Mouse (Mus musculus) heart, postnatal 4 days (tissue): ENCODE data around the gene Nrl. TPM values are rescaled to one million over a fixed set of nuclear protein-coding genes. Genes with fewer than 3 reads are reported as not detected.

Experiments used
- DNase-seq: peaks from one replicate; pipeline ENCODE4 v3.0.0; 2021
- total RNA-seq, 2 experiments: library from RNA; stranded (reverse); gene quantifications; 2 replicates each; pipeline ENCODE4 v1.2.3; 2021

The Nrl gene
- total RNA-seq, 2 experiments from 2014 or later = not detected

GRCm38 (mm10) chr14:55479629-55480028 is 45.2 kb downstream of the Nrl start:
- no peak for DNase-seq

GRCm38 (mm10) chr14:55478651-55479599 is 45.9 kb downstream of the Nrl start, which contains the start of gene Dhrs4:
Gene Dhrs4 (plus strand): TSS chr14:55478758.
- DNase-seq = peak; percentile 83

GRCm38 (mm10) chr14:55477829-55478228 is 47.0 kb downstream of the Nrl start:
- no peak for DNase-seq

GRCm38 (mm10) chr14:55477421-55477820 is 47.4 kb downstream of the Nrl start:
- no peak for DNase-seq

- DNase-seq = no peak
Observed at GRCm38 (mm10) chr14:55475654-55476053, 49.1 kb downstream of the Nrl start.

- no peak for DNase-seq
Observed at GRCm38 (mm10) chr14:55470806-55471205, 54.0 kb downstream of the Nrl start.

- no peak for DNase-seq
Observed at GRCm38 (mm10) chr14:55469821-55470220, 55.0 kb downstream of the Nrl start.

- DNase-seq = no peak
Observed at GRCm38 (mm10) chr14:55469041-55469440, 55.7 kb downstream of the Nrl start.

Other genes starting within 250 kb of the Nrl start
- gene Dhrs4, start 46.2 kb downstream of the Nrl start, total RNA-seq = 100 to 1,000 TPM; 102 to 115 TPM
- gene Carmil3, start 34.3 kb downstream of the Nrl start, total RNA-seq = 1 to 10 TPM; 2.9 to 5.9 TPM
- gene Cpne6, start 14.5 kb downstream of the Nrl start, total RNA-seq = under 1 TPM in 1 of 2 experiments, not detected in 1; 0.12 TPM
- 10 to 100 TPM; 19.7 to 21.5 TPM for gene Pck2, start 15.3 kb upstream of the Nrl start, total RNA-seq
- gene Dcaf11, start 35.0 kb upstream of the Nrl start, total RNA-seq = 10 to 100 TPM; 60.8 to 63.0 TPM
- gene A730061H03Rik, start 35.4 kb upstream of the Nrl start, total RNA-seq = not detected
- 100 to 1,000 TPM; 122 to 152 TPM for gene Fitm1, start 50.6 kb upstream of the Nrl start, total RNA-seq
- 100 to 1,000 TPM; 232 to 244 TPM for gene Psme1, start 53.1 kb upstream of the Nrl start, total RNA-seq
- 10 to 100 TPM; 37.3 to 40.1 TPM for gene Emc9, start 60.3 kb upstream of the Nrl start, total RNA-seq
- gene Psme2, start 66.1 kb upstream of the Nrl start, total RNA-seq = 100 to 1,000 TPM; 127 to 153 TPM
- gene Rnf31, start 66.7 kb upstream of the Nrl start, total RNA-seq = 10 to 100 TPM; 25.9 to 27.9 TPM
- gene Irf9, start 78.6 kb upstream of the Nrl start, total RNA-seq = 1 to 10 TPM; 7.6 to 9.9 TPM
- under 1 TPM; 0.43 to 0.54 TPM for gene Rec8, start 93.1 kb upstream of the Nrl start, total RNA-seq
- gene Ipo4, start 111.0 kb upstream of the Nrl start, total RNA-seq = 10 to 100 TPM; 64.6 to 67.1 TPM
- gene Gm49378, start 112.9 kb upstream of the Nrl start, total RNA-seq = 1 to 10 TPM; 3.7 to 4.3 TPM
- 10 to 100 TPM; 60.1 to 72.3 TPM for gene Tm9sf1, start 118.8 kb upstream of the Nrl start, total RNA-seq
- gene Tssk4, start 125.2 kb upstream of the Nrl start, total RNA-seq = 1 to 10 TPM; 1.1 to 1.2 TPM
- 10 to 100 TPM; 63.2 to 66.7 TPM for gene Mdp1, start 135.5 kb upstream of the Nrl start, total RNA-seq
- 10 to 100 TPM; 16.6 to 21.0 TPM for gene Gmpr2, start 147.0 kb upstream of the Nrl start, total RNA-seq
- 100 to 1,000 TPM; 296 to 328 TPM for gene Nedd8, start 147.1 kb upstream of the Nrl start, total RNA-seq
- 10 to 100 TPM; 23.4 to 25.7 TPM for gene Tinf2, start 156.8 kb upstream of the Nrl start, total RNA-seq
- under 1 TPM; 0.20 to 0.50 TPM for gene Tgm1, start 188.9 kb upstream of the Nrl start, total RNA-seq
- 10 to 100 TPM; 13.1 to 13.9 TPM for gene Rabggta, start 197.3 kb upstream of the Nrl start, total RNA-seq
- 10 to 100 TPM; 46.0 to 51.4 TPM for gene Dhrs1, start 220.7 kb upstream of the Nrl start, total RNA-seq
- gene Nop9, start 220.7 kb upstream of the Nrl start, total RNA-seq = 10 to 100 TPM; 17.8 to 18.3 TPM
- gene Cideb, start 233.5 kb upstream of the Nrl start, total RNA-seq = 1 to 10 TPM; 1.2 to 2.2 TPM
- under 1 TPM; 0.11 to 0.26 TPM for gene Ltb4r2, start 236.4 kb upstream of the Nrl start, total RNA-seq
- gene Ltb4r1, start 241.0 kb upstream of the Nrl start, total RNA-seq = under 1 TPM; 0.50 TPM